Mouse (Mus musculus): ENCODE results near the gene Vmn2r67. TPM values are rescaled to one million over a fixed set of nuclear protein-coding genes. Genes with fewer than 3 reads are reported as not detected.
"Not testable (repeated sequence)": the region's sequence is repeated elsewhere in the genome, so short reads cannot be mapped to it uniquely, and the experiment has no call there.

Gene Vmn2r67
- not detected for total RNA-seq (2021)

GRCm38 (mm10) chr7:85155898-85156297 lies at the start of gene Vmn2r67:
Vmn2r67 (minus strand) TSS chr7:85155998.
- DNase-seq (ENCODE audit: extremely low spot score in 1 of 2, low spot score in 1 of 2): no peak

GRCm38 (mm10) chr7:85104531-85104930 lies 51.3 kb downstream of the Vmn2r67 start:
- not testable (repeated sequence) for DNase-seq (ENCODE audit: extremely low spot score in 1 of 2, low spot score in 1 of 2)

Other genes starting within 250 kb of the Vmn2r67 start
- not detected for gene Vmn2r65, start 191.9 kb downstream of the Vmn2r67 start, total RNA-seq (2021)
- not detected for gene Vmn2r66, start 143.7 kb downstream of the Vmn2r67 start, total RNA-seq (2021)
- not detected for gene Vmn2r68, start 81.8 kb upstream of the Vmn2r67 start, total RNA-seq (2021)

Measured in layer of hippocampus, postnatal 25 days (tissue).